Mouse (Mus musculus) adrenal gland, postnatal 10 days (tissue): Measurements from ENCODE around the gene Fbxl2. TPM values are rescaled to one million over a fixed set of nuclear protein-coding genes. Genes with fewer than 3 reads are reported as not detected.
A peak's percentile ranks its signal among the peaks of the same experiment; 100 is the strongest.

ENCODE experiments used
- DNase-seq: peaks from one replicate; pipeline ENCODE4 v3.0.0; 2021; ENCODE audit warnings: mixed read lengths
- total RNA-seq, 2 experiments: library from RNA; stranded (reverse); gene quantifications; 2 replicates each; pipeline ENCODE4 v1.2.3; 2021

Gene Fbxl2
- total RNA-seq, 2 experiments from 2014 or later: 3.5 to 4.6 TPM

DNA sequence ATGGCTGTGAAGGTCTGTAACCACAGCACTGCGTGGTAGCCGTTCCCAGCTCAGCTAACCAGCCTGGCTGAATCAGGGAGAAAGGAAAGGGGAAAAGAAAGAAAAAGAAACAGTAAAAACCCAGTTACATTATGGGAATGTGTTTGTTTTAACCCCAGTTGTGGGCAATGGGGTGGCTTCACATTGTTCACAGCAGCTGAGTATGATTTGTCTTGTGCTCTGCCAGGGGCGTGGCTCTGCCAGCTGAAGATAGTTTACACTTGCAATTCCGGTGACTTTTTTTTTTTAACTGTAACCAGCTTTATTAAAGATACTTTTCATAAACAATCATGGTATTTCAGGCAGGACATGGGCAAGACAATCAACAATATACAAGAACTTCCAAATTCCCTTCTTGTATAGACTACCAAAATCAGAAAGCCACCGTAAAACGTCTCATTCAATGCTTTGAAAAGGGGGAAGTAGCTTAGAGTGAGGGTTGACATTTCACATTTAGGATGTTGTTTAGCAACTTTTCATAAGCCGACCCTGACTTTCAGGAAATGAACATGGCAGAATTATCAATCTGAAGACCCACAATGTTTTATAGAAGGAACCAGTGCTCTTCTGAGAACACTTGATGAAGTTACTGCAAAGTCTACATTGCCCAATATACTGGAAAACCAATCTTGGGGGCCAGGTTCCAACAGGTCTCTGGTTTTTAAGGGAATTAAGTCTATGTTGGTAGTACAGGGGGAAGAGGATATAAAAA lies 26.8 kb downstream of the Fbxl2 start:
- no peak for DNase-seq

DNA sequence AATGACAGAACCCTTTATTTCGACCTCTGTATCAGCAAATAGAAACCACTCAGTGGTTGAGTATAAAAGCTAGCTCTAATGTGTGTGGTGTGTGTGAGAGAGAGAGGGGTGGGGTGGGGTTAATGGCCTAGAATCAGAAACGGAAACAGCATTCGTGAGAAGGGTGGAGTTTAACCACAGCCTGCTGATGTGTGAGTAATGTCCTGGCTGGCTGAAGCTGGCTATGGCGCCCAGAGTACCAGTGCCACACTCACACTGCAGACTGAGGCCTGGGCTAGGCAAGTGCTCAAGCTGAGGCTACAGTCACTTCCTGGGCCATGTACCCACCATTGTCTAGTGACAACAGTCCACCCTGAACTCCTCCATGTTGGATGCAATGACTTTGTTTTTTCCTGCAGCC lies 29.6 kb downstream of the Fbxl2 start:
- no peak for DNase-seq

DNA sequence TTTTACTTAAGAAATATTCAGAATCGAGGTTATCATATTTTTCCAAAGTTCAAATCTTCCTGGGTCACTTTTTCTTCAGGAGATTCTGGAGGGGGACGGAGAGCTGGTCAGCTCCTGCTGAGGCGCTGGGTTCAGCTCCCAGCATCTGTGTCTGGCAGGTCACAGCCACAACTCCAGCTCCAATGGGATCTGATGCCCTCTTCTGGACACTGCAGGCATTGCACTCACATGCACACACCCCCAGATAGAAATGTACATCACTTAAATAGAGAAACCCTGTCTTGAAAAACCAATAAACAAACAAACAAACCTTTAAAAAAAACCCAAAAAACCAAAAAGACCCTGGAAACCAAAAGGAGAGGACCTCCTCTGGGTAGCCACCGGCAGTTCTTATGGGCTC lies 30.3 kb downstream of the Fbxl2 start:
- no peak for DNase-seq

DNA sequence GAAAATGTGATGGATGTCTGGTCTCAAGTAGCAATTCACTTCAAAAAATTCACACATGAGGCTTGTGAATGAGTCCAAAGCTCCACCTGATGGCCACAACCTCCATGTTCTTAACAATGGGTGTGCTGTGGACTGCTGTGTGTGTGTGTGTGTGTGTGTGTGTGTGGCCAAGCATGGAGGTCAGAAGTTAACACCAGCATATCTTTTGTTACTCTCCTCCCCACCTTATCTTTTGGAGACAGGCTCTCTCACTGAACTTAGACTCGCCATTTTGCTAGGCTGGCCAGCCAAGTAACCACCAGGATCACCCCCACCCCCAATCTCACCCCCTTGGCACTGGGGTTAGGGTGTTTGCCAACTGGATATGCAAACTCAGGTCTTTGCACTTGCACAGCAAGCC lies 32.0 kb downstream of the Fbxl2 start:
- no peak for DNase-seq

DNA sequence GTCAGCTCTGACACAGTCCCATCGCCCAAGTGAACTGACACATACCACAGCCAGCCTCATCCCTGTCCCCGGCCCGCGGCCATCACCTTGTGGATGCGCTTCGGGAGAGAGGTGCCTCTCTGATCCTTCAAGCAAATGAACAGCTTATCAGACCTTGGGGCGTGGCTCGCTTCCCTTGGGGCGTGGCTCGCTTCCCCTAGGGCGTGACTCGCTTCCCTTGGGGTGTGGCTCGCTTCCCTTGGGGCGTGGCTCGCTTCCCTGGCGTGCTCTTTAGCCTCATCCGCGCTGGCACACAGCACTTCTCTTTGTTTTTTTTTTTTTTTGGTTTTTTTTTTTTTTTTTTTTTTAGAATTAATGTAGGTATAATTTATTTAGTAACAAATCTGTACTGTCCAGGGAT lies 34.8 kb downstream of the Fbxl2 start:
- DNase-seq: no peak

DNA sequence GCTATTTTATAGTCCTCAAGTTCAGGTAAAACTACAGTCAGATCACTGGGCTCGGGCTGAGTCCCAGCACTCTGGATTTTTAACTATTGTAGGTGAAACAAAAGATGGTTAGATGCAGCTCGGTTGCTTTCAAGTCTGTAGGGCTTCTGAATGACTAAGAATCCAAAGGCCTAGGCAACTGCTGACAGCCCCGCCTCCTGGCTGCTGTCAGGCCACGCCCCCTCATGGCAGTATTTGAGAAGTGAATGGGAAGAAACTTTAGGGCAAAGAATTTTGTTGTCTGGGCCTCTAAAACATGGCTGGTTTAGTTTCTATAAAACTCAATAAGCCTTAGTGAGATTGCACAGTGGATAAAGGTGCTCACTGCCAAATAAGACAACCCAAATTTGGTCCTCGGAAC lies 36.5 kb downstream of the Fbxl2 start:
- no peak for DNase-seq

DNA sequence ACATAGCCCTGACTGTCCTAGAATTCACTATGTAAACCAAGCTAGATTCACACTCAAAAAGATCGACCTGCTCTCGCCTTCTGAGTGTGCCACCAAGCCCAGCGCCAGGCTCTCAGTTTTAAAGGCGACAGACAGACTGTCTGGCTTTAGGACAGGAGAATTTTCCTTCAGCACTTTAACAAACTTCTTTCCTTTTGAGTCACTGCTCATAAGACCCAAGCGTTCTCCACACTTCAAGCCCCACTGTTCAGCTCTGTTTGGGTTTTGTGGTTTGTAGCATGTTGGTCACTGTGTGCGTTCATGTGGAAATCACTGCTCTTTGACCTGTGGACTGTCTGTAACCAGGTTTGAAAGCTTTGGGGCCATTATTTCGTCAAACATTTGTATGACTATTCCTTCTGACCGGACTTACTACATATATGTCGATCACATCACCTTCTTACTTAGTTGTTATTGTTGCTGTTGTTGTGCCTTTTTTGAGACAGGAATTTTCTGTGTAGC lies 38.1 kb downstream of the Fbxl2 start:
- DNase-seq: no peak

DNA sequence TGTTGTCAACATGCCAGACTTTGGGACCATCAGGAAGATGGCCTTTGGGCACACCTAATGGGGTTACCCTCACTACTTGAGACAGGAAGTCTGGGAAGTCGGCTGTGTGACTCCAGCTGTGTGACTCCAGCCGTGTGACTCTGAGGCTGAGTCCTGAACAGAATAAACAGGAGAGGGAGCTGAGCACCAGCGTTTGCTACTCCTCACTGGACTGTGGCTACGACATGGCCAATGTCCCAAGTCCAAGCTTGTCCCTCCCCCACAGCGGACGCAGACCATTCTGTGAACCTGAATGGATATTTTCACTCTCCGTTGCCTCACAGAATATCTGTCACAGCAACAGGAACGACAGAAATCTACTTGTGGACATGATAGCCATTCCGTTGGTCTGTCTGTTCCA lies 39.2 kb downstream of the Fbxl2 start:
- DNase-seq: no peak

DNA sequence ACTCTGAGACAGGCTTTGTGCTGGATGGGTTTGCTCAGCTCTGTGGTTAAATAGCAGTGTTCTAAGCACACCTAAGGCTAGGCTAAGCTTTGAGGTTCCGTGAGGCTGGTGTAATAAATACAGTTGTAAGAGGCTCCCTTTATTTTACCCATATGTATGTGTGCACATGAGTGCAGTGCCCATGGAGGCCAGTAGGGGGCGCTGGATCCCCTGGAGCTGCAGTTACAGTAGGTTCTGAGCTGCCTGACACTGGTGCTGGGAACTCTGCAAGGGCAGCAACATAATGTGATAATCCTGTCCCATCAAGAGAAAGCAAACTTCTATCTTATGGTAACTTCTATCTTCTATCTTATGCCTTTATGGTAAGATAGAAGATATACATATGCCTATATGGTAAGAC lies 47.7 kb downstream of the Fbxl2 start:
- no peak for DNase-seq

DNA sequence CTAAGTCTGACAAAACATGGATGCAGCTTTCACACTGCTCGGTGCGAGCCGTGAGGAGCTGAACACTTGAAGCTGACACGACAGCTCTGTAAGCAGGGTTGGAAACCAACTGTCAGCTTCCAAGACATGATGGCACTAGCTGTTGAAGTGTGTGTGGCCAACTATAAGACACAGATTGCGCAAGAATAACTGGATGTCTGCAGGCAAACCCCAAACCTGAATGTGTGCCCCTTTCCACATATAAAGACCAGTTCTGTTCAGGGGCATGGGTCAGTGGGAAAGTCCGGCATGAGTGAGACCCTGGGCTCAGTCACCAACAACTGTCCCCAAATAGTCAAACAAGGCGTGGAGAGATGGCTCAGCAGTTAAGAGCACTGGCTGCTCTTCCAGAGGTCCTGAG lies 53.2 kb downstream of the Fbxl2 start:
- DNase-seq: no peak

DNA sequence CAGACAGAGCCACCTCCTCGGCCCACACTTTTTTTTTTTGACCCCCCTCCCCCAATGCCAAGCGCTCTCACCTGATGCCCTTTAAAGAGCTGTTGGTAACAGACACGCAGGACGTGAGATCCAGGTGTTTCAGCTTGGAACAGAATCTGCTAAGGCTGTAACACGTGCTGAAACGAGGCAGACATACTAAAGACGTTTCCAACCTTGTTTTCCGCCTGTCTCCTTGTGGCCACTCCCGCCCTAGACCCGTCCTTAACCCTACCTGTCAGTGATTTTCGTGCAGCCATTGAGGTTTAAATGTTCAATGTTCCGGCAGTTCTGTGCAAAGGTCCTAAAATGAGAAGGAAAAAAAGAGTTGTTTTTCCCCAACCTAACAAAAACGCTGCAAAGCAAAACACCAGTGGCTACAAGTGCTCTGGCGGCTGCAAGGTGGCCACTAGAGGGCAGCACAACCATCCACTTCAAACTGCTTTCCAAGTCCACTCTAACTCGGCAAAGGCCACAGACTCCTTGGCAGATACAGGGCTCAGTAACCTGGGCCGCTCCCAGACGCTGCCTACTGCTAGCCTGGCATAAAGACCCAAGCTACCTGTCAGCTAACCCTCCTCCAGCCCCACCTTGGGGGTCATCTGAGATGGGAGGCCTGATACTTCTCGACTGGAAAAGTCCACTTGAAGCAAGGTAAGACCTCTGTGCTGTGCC lies 55.3 kb downstream of the Fbxl2 start:
- peak; percentile 91 for DNase-seq

DNA sequence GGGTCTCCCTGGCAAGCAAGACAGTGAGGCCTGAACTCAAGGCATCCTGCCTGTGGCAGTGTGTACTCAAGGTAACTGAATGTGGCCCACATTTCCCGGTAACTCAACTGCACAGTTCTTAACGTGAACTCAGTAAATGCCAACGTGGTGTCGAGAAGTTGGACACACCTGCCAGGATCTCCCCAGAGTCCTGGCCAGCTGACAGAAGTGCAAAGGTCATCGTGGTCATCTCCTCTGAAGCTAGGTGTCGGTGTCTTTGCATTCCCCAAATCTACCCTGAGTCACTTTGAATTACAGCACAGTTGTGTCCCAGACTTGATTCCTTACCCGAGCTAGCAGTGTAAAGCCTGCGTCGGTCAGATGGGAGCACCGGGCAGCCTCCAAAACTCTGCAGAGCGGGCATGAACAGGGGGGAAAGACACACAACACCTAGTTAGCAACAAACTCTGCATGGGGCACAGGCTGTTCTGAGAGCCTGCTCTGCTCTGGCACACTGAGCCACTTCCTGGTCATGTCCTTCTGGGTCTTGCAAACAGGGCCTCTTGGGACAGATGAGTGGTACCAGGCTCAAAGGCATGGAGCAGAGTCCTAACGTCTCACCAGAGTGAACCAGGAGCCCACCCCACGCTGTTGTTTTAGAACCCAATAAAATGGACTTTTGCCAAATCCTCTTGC lies 60.9 kb downstream of the Fbxl2 start:
- no peak for DNase-seq

DNA sequence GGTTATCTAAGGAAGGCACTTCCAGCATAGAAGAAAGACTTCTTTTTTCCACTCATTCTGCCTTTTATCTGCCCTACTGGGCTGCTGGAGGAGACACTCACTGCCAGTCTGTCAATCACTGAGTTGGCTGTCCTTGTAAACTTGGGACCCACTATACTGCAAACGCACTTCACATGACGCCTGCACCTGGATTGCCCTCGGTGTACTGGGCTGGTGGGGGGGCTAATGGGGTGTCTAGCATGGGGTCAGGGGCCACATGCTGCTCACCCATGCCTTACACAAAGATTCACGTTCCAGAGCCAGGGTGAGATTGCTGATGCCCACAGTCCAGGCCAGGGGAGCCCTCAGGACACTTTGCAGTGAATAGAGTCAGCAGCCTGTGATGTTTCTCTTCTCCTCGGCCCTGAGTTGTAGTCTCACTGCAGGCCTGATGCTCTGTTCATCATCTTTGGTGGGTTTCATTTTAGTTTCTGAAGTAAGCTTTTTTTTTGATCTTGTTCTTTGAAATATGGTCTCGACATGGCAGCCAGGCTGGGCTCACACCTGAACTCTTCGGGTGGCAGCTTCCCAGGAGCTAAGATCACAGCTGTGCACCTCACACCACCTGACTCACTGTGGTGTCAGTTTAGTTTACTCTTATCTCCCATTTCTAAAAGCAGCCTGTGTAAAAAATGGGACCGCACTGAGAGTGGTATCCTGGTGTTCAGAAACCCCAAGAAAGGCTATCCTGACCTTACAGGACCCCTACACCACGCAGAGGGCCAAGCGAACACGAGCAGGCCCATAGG lies 62.9 kb downstream of the Fbxl2 start:
- DNase-seq: no peak

DNA sequence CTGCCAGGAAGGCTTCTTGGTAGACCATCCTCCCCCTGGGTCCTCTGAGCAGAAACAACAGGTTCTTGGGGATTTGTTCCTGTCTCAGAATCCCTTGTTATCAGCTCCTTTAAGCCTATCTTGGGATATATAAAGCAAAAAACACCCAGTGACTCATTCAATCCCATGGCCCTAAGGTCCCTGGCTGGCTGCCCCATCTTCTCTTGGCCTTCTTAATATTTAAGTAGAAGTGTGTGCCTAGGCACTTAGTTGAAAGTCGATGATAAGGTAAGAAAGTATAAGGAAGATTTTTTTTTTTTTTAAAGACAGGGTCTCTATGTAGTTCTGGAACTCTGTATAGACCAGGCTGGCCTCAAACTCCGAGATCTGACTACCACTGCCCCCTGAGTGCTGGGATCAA lies 63.5 kb downstream of the Fbxl2 start:
- DNase-seq: no peak

DNA sequence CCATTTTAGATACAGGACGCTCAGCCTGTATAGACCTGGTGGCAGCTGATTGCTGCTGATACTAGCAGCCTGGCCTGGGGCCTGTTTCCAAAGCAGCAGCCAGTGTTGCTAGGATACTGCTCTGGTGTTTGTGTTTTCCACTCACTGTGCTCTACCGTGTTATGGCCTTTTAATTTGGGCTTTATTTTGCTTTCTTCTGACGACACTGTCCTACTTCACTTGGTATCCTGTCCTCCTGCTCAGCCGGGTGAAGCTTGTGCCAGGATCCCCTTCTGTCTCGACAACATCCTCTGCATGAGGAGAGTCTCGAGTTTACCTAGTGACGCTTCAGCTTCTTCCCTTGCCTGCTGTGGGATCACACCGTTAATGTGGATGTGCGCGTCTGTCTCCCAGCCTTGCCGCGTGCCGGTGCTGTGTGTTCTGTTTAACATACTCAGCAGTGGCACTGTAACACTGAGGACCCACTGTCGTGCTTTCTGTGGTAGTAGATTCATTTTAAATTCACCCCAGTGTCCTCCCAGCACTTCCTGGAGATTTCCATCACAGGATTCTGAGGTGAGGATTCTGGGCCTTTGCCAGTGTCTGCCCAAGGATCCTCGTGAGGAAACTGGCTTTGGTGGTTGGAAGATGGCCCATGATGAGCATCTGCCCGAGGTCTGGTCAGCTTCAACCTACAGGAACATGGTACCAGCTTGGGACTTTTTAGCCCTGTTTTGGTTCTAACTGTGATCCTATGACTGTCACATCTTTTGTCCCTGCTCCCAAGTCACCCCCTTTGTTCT lies 64.7 kb downstream of the Fbxl2 start:
- peak; percentile 45 for DNase-seq

DNA sequence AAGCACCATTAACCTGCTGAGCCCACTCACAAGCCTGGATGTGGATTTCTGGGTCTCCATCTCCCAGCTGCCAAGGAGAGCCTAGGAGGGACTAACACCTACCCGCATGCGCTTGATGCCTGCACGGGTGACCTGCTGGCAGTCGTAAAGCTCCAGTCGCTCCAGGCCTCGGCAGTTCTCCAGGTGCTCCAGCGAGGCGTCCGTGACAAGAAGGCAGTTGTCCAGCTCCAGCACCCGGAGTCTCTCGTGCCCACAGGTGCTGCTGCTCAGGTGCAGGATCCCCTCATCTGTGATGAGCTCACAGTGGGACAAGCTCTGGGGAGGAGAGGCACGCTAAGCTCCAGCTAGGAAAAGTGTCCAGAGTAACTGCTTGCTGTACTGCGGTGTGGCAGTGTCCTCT lies 66.6 kb downstream of the Fbxl2 start:
- no peak for DNase-seq

DNA sequence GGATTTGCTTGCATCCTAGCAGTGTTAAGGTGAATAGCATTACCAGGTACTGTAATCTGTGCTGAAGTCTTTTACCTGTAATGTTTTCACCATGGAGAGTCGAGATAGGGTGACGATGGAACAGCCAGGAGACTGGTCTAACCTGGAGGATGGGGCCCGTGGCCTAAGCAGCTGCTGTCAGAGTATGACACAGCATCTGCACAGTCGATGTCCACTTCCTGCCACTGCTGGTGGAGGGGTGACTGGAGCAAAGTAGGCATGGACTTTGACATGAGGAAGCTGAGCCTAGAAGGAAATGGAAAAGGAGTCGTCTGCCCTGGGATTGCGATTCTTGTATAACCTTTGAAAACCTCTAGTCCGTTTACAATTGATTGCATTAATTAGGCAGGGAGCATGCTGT lies 67.3 kb downstream of the Fbxl2 start:
- no peak for DNase-seq

DNA sequence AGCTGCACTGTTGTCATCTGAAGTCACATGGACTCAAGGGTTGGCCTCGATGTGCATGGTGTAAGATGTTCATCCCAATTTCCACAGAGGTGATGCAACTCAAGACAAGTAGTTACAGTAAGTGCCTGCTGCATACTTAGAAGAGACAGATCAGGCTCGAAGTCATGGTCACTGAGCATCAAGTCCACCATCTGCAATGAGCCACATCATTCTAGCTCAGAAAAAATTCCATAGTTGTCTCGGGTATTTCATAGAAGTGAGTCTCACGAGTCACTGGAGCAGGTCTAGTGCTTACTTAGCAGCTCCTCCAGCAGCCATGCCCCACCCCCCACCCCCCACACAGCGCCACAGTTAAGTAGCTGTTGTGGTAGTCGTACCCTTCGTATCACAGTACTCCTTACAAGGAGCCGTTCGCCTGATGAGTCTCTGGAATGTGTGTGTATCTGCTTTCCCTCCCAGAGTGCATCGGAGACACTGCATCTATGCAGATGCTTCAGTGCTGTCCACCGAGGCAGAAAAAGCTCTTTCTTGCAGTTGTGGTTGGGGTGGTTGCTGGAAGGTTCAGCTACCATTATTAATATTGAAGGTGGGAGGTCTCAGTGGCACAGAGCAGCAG lies 68.7 kb downstream of the Fbxl2 start:
- DNase-seq: no peak

DNA sequence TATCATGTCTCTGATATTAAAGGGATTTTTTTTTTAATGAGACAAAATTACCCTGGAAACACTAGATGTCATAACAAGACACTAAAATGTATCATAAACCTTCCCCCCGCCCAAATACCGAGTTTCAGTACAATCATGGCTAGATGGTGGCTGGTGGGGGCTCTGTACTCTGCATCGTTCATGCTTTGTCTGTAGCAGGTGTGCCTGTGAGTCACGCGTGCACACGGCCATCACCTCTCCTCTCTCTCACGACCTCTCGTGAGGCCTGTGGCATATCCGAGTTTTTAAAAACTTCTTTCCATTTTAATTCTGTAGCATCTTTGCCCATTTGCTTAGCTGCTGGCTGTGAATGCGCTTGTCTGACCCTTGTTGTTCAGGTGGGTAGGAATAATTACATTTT lies 69.7 kb downstream of the Fbxl2 start:
- no peak for DNase-seq

DNA sequence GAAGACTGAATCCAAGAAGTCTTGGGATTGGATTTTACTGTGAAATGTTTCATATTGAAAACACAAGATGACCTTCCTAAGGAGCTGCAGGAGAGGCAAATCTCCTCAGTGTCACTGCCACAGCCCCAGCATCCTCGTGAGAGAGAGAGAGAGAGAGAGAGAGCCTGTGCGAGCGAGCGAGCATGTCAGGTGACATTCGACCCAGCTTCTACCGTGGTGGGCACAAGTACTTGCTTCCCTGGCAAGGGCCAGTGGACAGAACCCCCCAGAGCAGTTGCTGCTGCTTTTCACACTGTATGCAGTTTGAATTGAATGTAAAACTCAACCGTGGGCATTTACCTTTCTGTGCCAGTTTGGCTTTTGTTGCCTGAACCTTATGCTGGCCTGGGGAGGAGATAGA lies 70.5 kb downstream of the Fbxl2 start:
- no peak for DNase-seq

DNA sequence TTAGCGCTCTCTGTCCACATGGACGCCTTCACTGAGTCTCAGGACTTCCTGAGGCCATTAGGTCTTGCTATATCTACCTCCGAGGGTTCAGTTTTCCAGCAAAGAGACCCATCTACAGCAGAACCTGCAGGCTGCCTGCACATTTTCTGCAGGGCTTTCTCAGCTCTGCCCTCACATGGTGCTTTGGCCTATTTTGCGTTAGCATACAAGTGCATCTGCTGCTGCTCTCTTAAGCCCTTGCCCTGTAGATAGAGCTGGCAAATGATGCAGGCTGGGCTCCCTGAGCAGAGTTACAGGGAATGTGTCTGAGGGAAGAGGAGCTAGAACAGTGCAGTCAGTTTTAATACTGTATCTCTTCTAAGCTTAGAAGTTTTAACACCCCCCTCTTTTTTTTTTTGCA lies 71.0 kb downstream of the Fbxl2 start:
- no peak for DNase-seq
